Mouse (Mus musculus): ENCODE results near the gene Gm13119. TPM values are rescaled to one million over a fixed set of nuclear protein-coding genes. Genes with fewer than 3 reads are reported as not detected.
"Not testable (repeated sequence)": the region's sequence is repeated elsewhere in the genome, so short reads cannot be mapped to it uniquely, and the experiment has no call there.

Gm13119 gene
- polyA plus RNA-seq (2012; rRNA removed), result not detected in 2 replicates

GRCm38 (mm10) chr4:144357642-144358041 is at the start of gene Gm13119:
TSS of gene Gm13119 (plus strand) at chr4:144357942.
- H3K27ac ChIP-seq (ENCODE audit: insufficient read depth, low read length); DNase-seq (ENCODE audit: low read depth in 1 of 2, low spot score in 2 of 2); H3K4me3 ChIP-seq (ENCODE audit: extremely low read depth, insufficient read depth, insufficient read length); H3K36me3 ChIP-seq (ENCODE audit: control insufficient read depth, insufficient read depth, low read length); H3K4me1 ChIP-seq (ENCODE audit: control insufficient read depth, insufficient read depth, insufficient read length); H3K27me3 ChIP-seq (ENCODE audit: control insufficient read depth, insufficient read depth, low read length): not testable (repeated sequence)
- 79% methylated on average over 3 of the region's 3 CpGs for WGBS

DNA sequence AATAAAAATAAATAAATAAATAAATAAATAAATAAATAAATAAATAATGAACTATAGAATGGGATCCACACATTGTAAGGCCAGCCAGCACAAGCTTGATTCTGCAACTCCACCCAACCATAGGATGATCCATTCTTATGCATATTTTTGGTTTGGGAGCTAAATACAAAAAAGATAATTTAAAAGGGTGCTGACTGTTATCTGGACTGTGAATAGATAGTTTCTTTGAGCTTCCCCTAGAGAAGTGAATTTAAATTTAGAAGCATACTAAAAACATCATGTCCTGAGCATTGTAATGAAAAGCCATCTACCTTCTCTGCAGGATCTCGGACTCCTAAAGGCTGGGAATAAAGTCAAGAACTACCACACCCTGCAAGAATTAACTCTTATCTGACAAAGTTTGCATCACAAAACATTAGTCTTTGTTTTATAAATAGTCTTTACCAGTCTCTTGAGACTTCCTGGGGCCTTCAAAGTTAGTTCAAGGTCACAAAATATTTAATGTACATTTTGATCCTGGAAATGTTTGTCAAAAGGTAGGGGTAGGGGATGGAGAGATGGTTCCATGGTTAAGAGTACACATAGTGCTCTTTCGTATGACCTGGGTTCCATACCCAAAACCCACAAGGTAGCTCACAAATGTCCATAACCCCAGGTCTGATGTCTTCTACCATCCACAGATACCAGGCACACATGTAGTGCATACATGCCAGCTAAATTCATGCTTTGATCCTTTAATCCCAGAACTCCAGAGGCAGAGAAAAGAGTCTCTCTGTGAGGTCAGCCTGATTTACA is 44.9 kb upstream of the Gm13119 start:
- not testable (repeated sequence) for H3K4me3 ChIP-seq (ENCODE audit: extremely low read depth, insufficient read depth, insufficient read length); H3K27me3 ChIP-seq (ENCODE audit: control insufficient read depth, insufficient read depth, low read length); H3K4me1 ChIP-seq (ENCODE audit: control insufficient read depth, insufficient read depth, insufficient read length); H3K27ac ChIP-seq (ENCODE audit: insufficient read depth, low read length); DNase-seq (ENCODE audit: low read depth in 1 of 2, low spot score in 2 of 2); H3K36me3 ChIP-seq (ENCODE audit: control insufficient read depth, insufficient read depth, low read length)
- 78% methylated on average over 2 of the region's 2 CpGs for WGBS

DNA sequence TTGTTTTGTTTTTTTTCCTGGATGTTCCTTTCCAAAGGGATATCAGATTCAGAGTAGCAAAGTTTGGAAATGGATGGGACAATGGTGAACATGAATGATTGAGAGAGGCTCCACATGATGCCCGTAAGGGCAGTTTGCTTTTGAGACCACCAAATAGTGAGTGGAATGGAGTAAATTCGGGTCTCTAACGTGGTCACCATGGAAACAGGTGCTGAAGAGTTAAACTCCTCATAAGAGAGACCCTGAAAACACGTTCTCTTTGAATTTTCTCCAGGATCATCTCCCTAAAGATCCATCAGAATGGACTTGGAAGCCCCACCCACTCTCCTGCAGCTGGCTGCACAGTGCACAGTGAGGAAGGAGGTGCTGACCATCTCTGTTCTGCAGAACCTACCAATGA is 27.8 kb upstream of the Gm13119 start, which contains the start of gene Gm13128:
TSS of gene Gm13128 (plus strand) at position 301 of the 400 bp plus-strand sequence.
- not testable (repeated sequence) for H3K27me3 ChIP-seq (ENCODE audit: control insufficient read depth, insufficient read depth, low read length); H3K36me3 ChIP-seq (ENCODE audit: control insufficient read depth, insufficient read depth, low read length); H3K4me3 ChIP-seq (ENCODE audit: extremely low read depth, insufficient read depth, insufficient read length); H3K27ac ChIP-seq (ENCODE audit: insufficient read depth, low read length); DNase-seq (ENCODE audit: low read depth in 1 of 2, low spot score in 2 of 2); H3K4me1 ChIP-seq (ENCODE audit: control insufficient read depth, insufficient read depth, insufficient read length)
- WGBS, result 61% methylated on average over 4 of the region's 4 CpGs

GRCm38 (mm10) chr4:144335856-144336255 is 21.9 kb upstream of the Gm13119 start:
- not testable (repeated sequence) for H3K4me3 ChIP-seq (ENCODE audit: extremely low read depth, insufficient read depth, insufficient read length); H3K4me1 ChIP-seq (ENCODE audit: control insufficient read depth, insufficient read depth, insufficient read length); H3K27ac ChIP-seq (ENCODE audit: insufficient read depth, low read length); H3K27me3 ChIP-seq (ENCODE audit: control insufficient read depth, insufficient read depth, low read length); DNase-seq (ENCODE audit: low read depth in 1 of 2, low spot score in 2 of 2); H3K36me3 ChIP-seq (ENCODE audit: control insufficient read depth, insufficient read depth, low read length)
- 72% methylated on average over 3 of the region's 3 CpGs for WGBS

DNA sequence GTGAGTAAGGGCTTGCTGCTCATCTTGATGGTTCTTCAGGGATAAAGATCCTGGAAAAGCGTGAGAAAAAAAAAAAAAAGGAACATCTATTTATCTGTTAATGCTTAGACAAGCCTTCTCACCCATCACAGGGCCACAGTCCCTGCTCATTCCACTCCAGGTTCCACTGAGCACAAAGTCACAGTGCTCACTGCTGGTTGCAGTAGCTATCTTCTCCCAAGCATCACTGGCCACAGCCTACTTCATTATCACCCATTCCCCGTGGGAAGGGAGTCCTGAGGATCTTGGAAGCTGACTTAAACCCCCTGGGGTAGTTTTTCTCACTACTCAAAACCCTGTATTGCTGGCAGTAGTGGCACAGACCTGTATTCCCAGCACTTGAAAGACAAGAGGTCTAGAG is 20.2 kb downstream of the Gm13119 start, which contains the start of gene Pramef20:
TSS of gene Pramef20 (minus strand) at position 23 of the 400 bp plus-strand sequence.
- no peak for DNase-seq (ENCODE audit: low read depth in 1 of 2, low spot score in 2 of 2)
- Histone ChIP-seq H3K36me3 (ENCODE audit: control insufficient read depth, insufficient read depth, low read length) (no peaks in the 10 kb centered on the region), H3K4me1 (ENCODE audit: control insufficient read depth, insufficient read depth, insufficient read length) (no peaks in the 10 kb centered on the region), H3K27me3 (ENCODE audit: control insufficient read depth, insufficient read depth, low read length) (no peaks in the 10 kb centered on the region), H3K27ac (ENCODE audit: insufficient read depth, low read length) (no peak within 1 kb of the TSS), H3K4me3 (ENCODE audit: extremely low read depth, insufficient read depth, insufficient read length) (no peak within 1 kb of the TSS)
- TF ChIP-seq POLR2A (IDR thresholded peaks at IDR 0.05; ENCODE audit: low read depth, low read length), result no peak
- no peak for TF ChIP-seq CTCF (IDR thresholded peaks at IDR 0.05; ENCODE audit: extremely low read depth, insufficient read depth, insufficient read length, insufficient replicate concordance)
- 65% methylated on average over 2 of the region's 2 CpGs for WGBS

- Histone ChIP-seq H3K4me1 (ENCODE audit: control insufficient read depth, insufficient read depth, insufficient read length) (no peaks in the 10 kb centered on the region), H3K27me3 (ENCODE audit: control insufficient read depth, insufficient read depth, low read length) (no peaks in the 10 kb centered on the region), H3K4me3 (ENCODE audit: extremely low read depth, insufficient read depth, insufficient read length) (no peak overlapping the region), H3K27ac (ENCODE audit: insufficient read depth, low read length) (no peak overlapping the region), H3K36me3 (ENCODE audit: control insufficient read depth, insufficient read depth, low read length) (no peaks in the 10 kb centered on the region)
- TF ChIP-seq POLR2A (IDR thresholded peaks at IDR 0.05; ENCODE audit: low read depth, low read length), result no peak
- TF ChIP-seq CTCF (IDR thresholded peaks at IDR 0.05; ENCODE audit: extremely low read depth, insufficient read depth, insufficient read length, insufficient replicate concordance), result no peak
- WGBS, result 79% methylated on average over 3 of the region's 3 CpGs
- no peak for DNase-seq (ENCODE audit: low read depth in 1 of 2, low spot score in 2 of 2)
These were observed 38.6 kb downstream of the Gm13119 start for GRCm38 (mm10) chr4:144396316-144396715.

- H3K27me3 ChIP-seq (ENCODE audit: control insufficient read depth, insufficient read depth, low read length), result no peaks in the 10 kb centered on the region
- no peak overlapping the region for H3K4me3 ChIP-seq (ENCODE audit: extremely low read depth, insufficient read depth, insufficient read length)
- H3K4me1 ChIP-seq (ENCODE audit: control insufficient read depth, insufficient read depth, insufficient read length), result no peaks in the 10 kb centered on the region
- no peaks in the 10 kb centered on the region for H3K36me3 ChIP-seq (ENCODE audit: control insufficient read depth, insufficient read depth, low read length)
- TF ChIP-seq CTCF (IDR thresholded peaks at IDR 0.05; ENCODE audit: extremely low read depth, insufficient read depth, insufficient read length, insufficient replicate concordance) (no peak), POLR2A (IDR thresholded peaks at IDR 0.05; ENCODE audit: low read depth, low read length) (no peak)
- DNase-seq (ENCODE audit: low read depth in 1 of 2, low spot score in 2 of 2), result no peak
- H3K27ac ChIP-seq (ENCODE audit: insufficient read depth, low read length), result no peak overlapping the region
- WGBS, result 8% methylated on average over 4 of the region's 4 CpGs
These were observed 45.0 kb downstream of the Gm13119 start for GRCm38 (mm10) chr4:144402712-144403111.
